Mouse (Mus musculus): Measurements from ENCODE around the gene Ms4a1.
"Not testable (repeated sequence)": the region's sequence is repeated elsewhere in the genome, so short reads cannot be mapped to it uniquely, and the experiment has no call there.

DNA sequence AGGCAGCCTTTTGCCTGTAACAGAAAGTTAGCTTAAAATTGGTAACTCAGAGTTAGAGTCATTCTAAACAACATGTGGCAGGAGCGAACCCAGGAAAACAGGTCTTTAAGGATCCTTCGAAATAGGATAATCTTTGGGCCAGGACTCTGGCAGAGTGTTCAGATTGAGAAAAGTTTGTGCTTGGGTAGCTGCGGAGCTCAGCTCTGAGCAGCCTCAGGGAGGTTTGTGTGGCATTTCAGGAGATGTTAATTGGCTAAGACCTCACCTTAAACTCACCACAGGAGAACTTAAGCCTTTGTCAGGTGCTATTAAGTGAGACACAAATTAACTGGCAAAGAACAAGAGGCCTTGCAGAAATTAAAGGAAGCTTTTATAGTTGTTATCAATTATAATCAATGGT, 27.6 kb upstream of the Ms4a1 start:
- TF ChIP-seq CTCF (IDR thresholded peaks at IDR 0.05; ENCODE audit: control insufficient read depth, insufficient read depth, insufficient read length); MYOG (IDR thresholded peaks at IDR 0.05; ENCODE audit: control insufficient read depth, extremely low read depth, insufficient read length); MYOD1 (IDR thresholded peaks at IDR 0.05; ENCODE audit: control insufficient read depth, insufficient read length, low read depth): not testable (repeated sequence)
